Mouse (Mus musculus) cerebellum, postnatal 25 days (tissue): Measurements from ENCODE around the gene Tspan32.
A peak's percentile ranks its signal among the peaks of the same experiment; 100 is the strongest.

Source experiments
- DNase-seq, 2 experiments: peaks; one replicate each; pipeline ENCODE4 v3.0.0; 2021; ENCODE audit warnings: mixed read lengths in 2 of 2

Tspan32 gene

DNA sequence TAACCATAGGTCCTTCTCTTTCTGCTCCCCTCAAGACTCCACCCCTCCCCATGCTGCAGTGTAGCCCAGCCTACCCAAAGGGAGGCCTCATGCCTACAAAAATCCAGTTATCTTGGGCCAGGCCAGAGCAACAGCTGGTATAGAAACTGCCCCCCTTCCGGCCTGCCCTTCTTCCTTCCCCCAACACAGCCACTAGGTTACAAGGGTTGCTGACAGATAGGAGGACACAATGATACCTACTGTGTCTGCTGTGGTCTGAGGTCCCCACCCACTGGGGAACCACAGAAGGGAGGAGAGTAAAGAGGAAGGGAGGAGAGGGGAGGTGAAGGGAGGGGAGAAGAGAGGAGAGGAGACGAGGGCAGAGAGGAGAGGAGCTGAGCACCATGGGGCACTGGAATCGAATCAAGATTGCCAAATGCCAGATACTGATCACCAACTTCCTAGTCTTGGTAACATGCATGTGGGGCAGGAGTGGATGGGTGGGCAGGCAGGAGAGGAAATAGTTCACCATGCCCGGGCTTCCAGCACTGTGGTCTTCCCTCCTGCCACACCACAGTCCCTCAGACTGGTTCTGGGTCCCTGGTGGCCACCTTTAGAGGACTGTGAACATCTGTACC is at the start of gene Tspan32:
Gene Tspan32 (plus strand): TSS at position 320 of the 617 bp plus-strand sequence.
- no peak for DNase-seq

DNA sequence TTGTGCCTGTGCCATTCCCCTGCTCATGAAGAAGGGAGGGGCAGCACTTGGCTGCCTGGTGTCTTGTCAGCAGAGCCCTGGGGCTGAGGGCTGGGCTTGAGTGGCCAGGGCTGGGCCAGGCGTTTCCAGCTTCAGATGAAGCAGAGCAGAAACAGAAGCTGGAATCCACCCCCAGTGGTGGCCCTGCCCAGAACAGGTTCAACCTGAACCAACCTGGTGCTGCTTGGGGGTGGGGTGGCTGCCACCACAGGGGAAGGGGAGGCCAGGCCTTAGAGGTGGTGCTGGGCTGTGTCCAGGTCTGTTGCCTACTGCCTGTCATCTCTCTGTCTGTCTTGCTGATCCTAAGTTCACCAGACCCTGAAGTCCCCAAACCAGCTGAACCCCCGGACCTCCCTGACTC is 48.8 kb upstream of the Tspan32 start:
- DNase-seq, result no peak

DNA sequence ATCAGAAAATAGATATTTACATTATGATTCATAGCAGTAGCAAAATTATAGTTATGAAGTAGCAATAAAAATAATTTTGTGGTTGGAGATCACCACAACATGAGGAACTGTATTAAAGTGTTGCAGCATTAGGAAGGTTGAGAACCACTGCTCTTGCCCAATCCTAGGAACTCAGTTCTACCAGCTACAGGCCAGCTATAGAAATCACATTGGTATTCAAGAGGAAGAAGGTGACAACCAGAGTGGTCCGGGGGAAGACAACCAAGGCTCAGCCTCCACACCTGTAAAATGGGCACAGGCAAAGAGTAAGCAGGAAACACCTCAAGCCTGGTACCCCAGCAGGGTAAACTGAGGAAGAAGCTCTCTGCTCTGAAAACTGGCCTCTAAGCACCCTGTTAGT is 46.0 kb upstream of the Tspan32 start:
- DNase-seq, result no peak

DNA sequence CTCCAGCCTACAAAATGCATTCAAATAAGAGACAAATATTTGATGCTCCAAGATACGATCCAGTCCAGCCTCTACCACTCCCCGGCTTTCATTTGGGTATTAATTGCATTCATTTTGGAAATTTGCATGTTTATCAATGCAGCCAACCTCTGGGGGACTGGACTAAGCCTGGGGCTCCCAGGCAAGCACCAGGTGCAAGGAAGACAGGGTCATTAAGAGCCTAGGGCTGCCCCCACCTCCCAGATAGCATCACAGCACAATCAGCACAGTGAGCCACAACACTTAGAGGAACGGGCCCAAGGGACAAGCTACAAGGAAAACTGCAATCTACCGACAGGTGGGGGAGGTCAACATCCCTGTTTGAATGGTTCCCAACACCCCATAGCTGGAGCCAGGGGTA is 45.1 kb upstream of the Tspan32 start:
- no peak for DNase-seq

DNA sequence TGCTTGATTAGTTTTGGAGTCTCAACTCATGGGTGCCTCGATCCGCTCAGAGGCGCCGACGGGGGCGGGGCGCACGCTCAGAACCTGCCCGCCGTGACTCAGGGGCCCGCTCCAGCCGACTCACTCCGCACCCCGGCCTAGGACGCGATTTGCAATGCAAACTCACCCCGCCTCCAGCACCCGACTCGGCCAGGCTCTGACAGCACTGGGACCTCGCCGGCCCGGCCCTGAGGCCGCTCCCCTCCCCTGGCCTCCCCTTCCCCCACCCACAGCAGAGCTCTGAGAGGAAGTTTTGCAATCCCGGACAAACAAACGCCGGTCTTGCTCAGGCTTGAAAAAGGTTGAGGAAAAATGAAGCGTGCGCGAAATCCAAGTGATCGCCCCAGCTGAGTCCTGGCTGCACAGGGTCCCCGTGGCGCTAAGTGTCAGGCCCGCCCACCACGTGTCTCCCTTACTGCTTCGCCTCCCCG is 37.4 kb upstream of the Tspan32 start:
- no peak for DNase-seq

DNA sequence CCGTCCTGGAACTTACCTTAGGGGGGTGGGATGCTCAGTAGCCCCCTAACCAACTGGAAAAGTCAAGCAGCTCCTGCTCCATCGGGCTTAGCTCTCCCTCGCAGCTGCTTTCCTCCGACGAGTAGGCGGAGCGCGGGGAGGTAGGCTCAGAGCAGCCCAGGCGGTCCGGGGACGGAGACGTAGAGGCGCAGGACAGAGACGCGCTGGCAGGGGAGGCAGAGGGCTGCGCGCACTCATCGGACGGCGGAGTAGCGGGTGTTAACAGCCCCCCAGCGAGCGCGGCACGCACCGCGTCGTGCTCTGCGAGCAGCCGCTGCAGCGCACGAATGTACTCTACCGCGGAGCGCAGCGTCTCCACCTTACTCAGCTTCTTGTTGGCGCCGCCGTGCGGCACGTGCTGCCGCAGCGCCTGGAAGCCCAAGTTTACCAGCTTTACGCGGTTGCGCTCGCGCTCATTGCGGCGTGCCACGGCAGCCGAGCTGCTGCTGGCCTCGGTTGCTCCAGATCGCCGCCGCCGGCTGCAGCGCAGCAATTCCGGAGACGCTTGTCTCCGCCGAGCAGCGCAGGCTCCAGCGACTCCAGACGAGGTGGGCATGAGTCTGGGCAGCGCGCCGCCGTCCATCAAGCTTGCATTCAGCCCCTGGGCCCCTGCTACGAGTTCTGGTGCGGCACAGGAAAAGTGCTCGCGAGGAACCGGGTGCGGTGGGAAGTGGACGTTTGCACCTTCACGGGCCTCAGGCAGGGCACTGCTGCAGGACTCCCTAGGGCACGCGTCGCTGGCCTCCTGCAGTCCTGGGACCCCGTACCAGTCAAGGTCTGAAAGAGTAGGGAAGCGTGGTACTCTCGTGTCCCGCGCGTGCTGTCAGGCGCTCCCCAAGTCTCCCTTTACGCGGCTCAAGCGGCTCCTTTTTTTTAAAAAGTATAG is 36.7 kb upstream of the Tspan32 start:
- DNase-seq, result peak; percentile 10 to 41

DNA sequence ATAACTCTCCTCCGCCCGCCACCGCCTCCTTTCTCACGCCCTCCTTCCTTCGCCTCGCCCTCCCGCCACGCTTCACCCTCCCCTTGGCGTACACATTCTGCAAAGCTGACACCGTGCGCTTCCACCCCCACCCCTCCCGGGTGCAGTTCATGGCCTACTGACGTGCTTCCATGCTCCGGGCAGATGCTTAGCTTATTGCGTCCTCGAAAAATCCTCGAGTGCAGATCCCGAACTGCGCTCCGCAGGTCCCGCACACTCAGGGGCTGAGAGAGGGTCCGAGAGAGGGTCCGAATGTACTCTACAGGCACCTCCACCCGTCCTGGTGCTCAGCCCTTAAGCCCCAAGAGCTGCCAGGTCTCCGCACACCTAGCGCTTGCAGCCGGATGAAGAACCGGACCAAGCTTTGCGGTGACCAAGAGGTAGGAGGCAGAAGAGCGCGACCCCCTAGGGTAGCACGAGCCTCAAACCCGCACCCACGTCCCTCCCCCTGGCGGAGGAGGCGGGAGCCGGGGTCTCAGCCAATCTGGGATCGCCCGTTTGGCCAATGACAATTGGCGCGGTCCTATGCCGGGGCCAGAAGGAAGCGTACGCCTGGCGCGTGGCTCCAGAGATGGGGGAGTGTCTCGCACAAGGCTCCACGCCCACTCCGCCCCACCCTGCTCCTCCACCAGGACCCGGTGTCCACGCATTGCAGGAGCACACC is 35.9 kb upstream of the Tspan32 start, which contains the start of gene Ascl2:
Gene Ascl2 (minus strand): TSS at position 456 of the 703 bp plus-strand sequence.
- DNase-seq, result peak in 1 of 2 experiments; percentile 3

DNA sequence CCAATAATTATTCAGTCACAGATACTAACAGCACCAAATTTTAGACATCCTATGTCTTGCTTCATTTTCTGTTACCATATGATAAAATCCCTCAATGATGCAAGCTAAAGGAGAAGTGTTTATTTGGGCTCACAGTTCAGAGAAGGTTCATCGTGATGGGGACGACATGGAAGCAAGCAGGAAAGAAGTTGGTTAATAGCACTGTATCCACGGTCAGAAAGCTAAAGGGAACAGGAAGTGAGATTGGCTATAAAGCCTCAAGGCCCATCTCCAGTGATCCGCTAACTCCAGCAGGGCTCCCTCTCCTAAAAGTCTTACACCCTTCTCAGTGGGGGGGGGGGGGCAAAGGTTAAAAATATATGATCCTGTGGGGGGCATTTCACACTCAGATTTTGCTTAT is 22.9 kb upstream of the Tspan32 start:
- no peak for DNase-seq

DNA sequence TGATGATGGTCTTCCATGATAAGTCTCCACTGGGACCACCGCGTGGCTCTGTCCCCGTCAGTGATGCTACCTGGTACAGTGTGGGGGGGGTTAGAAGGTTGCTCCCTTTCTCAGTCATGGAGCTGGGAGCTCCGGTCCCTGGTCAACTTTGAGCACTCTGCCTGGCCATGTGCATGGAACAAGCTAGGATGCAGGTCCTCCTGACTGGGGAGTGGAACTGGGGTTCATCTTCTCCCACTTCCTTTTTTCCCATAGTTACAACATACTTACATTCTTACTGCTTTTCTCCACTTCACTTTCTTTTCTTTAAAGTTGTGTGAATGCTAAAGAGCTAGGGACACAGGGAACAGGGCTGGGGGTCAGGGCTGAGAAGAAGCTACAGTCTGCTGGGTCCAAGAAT is 19.7 kb upstream of the Tspan32 start:
- DNase-seq, result no peak

DNA sequence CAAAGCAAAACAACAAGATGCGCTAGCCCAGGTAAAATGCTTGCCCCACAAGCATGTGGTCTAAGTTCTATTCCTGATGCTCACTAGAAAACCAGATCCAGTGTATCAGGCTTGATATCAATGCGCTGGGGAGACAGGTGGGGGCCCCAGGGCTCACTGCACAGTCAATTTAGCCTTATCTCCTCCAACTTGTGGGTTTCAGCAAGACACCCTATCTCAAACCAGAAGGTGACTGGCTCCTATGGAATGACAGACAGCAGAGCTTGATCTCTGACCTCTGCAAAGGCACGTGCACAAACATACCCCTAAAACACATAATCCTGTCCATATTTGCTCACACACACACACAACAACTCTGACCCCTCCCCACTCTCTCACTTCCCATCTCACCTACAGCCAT is 17.1 kb upstream of the Tspan32 start:
- DNase-seq, result no peak

DNA sequence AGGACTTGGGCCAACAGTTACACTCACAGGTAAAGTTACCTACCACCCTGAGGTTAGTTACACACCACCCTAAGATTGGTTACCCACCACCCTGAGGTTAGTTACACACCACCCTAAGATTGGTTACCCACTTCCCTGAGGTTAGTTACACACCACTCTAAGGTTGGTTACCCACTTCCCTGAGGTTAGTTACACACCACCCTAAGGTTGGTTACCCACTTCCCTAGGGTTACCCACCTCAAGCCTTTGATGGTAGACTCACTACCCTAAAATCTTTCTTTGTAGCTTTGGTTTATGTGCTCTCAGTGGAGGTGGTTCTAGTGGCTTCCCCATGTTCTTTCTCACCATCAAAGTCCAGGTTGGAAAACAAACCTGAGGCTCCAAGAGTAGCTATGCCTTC is 9.8 kb upstream of the Tspan32 start:
- no peak for DNase-seq

DNA sequence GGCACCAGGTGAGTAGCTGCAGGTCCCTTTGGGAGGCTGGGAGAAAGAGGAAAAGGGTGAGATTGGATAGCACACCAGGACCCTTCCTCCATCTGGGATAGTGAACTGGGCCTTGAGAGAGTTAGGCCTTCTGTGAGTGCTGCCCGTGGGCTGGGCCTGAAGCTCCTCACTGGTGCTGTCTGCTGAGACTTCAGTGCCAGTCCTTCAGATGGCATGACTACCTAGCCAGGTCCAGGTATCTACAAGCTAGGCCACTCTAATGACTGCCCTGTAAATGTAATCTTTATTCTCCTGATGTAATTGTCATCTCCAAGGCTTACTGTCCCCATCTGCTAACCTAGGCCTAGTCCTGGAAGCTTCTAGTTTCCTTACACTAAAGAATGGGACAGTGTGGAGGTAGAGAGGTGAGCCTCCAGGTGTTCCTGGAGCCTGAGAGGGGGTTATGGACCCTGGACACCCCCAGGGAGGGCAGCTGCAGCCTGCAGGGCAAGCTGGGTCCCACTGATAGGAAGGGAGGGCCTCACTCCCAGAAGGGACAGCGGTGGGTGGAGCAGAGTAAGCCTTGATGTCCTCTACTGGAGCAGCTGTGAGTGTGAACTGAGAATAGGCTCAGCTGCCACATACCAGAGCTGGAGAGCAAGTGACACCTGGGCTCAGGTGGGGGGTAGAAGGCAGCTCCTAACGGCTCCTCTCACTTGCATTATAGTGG is 9.1 kb upstream of the Tspan32 start:
- no peak for DNase-seq

DNA sequence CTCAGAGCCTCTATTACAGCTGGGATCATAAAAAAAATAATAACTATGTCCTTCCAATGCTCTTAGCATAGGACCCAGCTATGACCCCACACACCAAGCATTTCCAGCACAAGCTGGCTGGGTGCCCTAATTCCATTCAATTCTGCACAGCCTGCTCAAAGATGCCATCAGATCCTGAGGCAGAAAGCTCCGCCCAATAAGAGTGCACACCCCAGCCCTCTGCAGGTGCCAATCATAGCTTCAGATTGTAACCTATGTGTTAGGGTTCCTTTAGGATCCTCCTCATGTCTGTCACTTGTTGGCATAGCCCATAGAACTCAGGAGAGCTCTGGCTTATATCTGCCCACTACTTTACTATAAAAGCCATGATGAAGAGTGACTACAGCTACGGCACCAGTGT is 7.8 kb upstream of the Tspan32 start:
- no peak for DNase-seq

DNA sequence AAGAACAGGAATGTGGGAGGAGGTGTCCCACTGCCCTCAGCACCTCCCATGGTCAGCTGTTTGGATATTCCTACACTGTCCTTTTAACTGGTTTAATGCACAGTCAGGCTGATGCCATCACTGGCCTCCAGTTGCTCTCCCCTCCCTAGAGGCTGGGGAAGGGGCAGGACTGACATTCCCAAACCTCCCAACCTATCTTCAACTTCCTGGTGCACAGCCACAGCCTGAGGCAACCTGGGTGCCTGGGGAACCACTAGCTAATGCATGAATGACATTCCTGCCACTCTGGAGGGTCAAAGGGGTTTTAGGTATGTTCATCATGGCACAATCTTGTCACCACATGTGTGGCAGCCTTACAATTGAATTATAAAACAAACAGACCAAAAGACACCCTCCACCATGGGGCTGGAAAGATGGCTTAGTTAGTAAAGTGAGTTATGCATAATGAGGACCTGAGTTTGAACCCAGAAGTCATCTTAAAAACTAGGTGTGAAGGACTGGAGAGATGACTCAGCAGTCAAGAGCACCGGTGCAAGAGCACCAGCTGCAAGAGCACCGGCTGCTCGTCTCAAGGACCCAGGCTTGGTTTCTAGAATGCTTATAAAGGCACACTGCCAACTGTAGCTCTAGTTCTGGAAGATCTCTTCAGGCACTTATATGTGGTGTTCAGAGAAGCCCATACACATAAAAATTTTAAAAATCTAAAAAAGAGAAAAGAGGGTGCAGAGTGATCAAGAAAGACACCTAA is 7.3 kb upstream of the Tspan32 start:
- no peak for DNase-seq

DNA sequence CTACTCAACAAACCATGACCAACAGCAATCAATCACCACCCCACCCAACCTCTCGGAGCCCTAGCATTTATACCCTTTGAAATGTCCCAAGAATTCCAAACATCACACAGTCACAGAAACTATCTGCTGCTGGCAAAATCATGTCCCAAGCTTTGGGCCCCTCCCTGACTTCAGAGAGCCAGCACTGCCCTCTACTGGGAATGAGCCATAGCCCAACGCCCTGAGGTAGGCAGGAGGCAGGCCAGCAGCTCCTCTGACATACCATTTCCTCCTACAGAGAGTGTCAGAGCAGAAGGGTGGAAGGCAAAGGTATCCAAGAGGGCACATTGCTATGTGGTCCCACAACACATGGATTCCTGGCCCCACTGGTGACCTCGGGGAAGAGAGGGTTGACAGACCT is 2.2 kb upstream of the Tspan32 start:
- DNase-seq, result peak in 1 of 2 experiments; percentile 16

DNA sequence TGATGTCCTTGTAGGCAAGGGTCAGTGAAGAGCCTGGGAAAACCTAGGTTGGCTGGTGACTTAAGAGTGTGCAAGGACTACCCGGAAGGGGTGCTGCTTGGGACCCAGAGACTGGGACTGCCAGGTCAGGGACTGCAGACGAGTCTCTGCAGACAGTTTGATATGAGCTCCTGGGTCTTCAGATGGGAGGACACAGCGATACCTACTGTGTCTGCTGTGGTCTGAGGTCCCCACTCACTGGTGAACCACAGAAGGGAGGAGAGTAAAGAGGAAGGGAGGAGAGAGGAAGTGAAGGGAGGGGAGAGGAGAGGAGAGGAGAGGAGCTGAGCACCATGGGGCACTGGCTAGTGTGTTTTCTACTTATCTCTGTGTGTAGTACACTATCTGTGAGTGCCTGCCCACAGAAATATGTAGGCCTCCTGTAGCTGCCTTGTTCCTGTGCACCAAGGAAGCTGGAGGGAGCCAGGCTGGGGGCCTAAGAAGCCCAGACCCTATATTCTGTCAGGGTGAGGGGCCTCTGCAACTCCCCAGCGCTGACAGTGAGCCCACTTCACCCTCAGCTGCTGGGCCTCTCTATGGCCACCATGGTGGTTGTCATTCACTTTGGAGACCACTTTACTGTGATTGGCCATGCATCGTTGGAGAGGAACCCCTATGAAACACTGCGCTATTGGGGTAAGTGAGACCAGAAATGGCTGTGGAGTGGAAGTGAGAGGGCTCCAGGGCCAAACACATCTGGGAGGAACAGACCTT is 674 bp downstream of the Tspan32 start:
- no peak for DNase-seq

DNA sequence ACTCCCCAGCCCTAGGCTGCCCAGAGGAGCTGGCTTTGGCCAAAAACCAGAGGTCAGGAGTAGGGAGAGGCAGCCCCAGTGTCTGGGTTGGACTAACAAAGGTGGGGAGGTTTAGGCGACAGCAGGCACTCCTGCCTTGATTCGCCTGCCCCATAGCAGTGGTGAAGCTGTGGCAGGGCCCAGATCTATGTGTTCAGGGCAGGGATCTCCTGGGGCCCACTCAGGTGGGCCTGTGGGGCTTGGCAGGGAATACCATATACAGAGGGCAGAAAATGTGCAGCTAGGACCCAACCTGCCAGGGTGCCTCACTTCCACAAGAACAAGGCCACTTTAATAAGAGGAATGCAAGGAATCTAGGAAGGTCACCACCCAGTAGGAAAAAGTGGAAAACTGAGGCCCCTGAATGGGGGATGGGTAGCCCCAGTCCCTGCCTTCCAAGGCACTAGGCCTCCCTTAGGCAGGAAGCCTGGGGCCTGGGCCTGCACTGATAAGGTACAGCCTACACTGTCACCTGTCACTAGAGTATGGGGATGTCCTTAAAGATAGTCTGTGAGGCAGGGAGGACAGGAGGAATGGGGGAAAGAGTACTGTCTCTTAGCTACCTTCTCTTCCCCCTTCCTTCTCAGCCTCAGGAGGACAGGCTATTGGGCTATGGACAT is 1.4 kb downstream of the Tspan32 start:
- no peak for DNase-seq

DNA sequence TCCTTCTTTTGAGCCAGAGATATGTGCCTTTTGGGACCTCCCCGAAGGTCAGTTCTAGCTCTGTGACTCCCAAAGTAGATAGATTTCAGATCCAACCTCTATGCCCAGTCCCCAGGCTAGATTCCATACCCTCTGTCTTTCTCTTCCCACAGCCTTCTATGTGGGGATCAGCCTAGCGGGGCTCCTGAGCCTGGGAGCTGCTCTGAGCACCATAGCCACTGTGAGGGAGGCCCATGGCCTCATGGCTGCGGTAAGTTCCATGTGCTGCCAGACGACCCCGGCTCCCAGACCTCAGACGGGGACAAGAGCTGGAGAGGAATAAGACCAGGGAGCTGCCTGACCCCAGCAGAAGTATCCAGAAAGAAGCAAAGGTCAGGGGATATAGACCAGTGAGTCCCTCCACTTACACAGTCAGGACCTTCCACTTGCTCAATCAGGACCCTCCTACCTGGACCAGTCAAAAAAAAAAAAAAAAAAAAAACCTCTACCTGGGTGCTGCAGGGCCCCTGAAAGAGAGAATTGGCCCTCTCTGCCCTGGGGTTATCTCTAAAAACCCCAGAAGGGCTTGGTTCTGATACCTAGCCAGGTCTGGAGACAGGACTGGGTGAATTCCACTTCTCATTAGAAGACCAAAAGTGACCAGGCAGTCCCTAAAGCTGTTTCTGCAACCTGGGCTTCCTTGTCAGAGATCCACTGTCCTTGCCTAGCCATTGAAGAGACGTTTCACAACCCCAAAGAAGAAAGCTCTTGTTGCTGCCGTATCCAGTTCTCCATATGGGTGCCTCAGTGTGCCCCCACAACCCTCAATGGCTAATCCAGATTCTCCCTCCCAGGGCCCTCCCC is 2.1 kb downstream of the Tspan32 start:
- DNase-seq, result no peak

DNA sequence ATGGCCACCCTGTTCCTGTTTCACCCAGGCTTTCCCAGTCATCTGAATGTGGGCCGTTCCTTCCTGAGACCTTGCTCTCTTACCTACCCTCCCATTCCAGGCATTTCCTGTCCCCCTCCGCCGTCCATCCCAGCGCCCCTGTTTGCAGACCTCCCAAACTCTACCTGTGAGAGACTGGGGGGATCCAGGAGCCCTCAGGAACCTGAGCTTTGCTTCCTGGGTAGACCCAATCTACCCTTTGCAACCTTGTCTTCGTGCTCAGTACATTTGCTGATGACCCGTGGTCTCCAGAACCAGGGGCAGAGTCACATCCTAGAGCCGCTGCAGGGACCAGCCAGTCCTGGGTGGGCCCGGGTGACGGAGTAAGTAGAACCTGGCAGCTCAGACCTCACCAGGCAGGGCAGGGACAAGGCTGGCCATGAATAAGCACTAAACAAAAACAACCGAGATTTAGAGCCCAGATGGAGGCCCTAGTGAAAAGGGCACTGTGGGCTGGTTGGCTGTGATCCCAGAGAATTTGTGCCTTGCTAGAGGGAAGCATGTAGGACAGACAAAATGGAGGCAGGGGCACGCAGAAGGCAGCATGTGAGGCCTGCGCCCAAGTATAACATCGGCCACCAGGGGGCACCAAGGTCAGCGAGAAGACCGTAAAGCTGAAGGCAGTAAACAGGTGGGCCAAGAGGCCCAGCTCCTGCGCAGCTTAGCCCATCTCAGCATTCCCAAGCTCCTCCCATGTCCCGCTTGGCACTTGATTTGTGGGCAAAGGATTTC is 2.9 kb downstream of the Tspan32 start:
- peak; percentile 94 to 97 for DNase-seq
